Mouse (Mus musculus): ENCODE measurements around the gene Wbp4. TPM values are rescaled to one million over a fixed set of nuclear protein-coding genes. Genes with fewer than 3 reads are reported as not detected.
"Not testable (repeated sequence)": the region's sequence is repeated elsewhere in the genome, so short reads cannot be mapped to it uniquely, and the experiment has no call there.

Gene Wbp4
- polyA plus RNA-seq, 1 experiment from 2014 or later, result 36.4 TPM

DNA sequence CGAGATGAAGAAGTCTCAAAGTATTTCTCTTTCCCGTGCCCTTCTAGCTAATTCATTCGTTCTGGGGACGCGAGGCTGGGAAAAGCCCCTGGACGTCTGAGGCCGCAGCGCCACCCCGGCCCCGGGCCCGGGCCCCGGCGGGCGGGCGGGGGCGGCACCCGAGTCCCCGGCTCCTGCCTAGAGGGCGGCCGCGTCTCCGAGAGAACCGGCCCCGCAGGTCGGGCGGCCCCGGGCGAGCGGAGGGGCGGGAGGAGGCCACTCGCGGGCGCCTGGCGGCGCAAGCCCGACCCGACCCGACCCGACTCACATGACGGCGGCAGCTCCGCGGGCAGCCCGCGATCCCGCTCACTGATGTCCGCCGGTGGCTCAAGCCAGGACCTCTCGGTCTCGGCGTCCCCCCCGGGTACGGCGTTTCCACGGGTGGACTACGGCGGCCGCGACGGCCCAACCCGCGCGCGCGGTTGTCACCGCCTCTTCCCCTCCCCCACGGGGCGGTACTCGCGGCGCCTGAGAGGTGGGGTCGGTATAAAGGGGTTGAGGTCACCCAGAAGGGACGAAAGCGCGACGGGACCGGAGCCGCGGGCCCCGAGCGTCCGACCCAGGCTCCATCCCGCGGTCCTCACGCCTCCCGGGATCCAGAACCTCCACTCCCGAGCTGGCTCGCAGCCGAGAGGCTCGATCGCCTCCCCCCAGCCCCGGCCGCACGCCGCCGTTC lies 539 bp downstream of the Wbp4 start, which contains the start of gene Elf1:
TSS of gene Elf1 (plus strand) at position 571 of the 715 bp plus-strand sequence.
- H3K4me3 ChIP-seq (replicated peaks; ENCODE audit: low read length), result peak within 1 kb of the TSS; percentile 97
- H3K27me3 ChIP-seq (ENCODE audit: control insufficient read depth, insufficient read depth, low read length), result no peaks in the 10 kb centered on the region
- H3K36me3 ChIP-seq (ENCODE audit: control insufficient read depth, insufficient read depth, low read length), result no peaks in the 10 kb centered on the region; the same call in 1 of the 2 replicates
- peak; percentile 86 for ATAC-seq (ENCODE audit: insufficient read depth, low FRiP score)
- peak within 1 kb of the TSS; percentile 100 for H3K9ac ChIP-seq (ENCODE audit: low read length)
- no peaks in the 10 kb centered on the region for H3K9me3 ChIP-seq (replicated peaks; ENCODE audit: control insufficient read depth, low read length)
- WGBS, result under 1% methylated on average over 95 of the region's 96 CpGs
- H3K27ac ChIP-seq (ENCODE audit: low read length), result peak within 1 kb of the TSS; percentile 100
- peaks cover 32% of the 10 kb centered on the region for H3K4me1 ChIP-seq (ENCODE audit: control insufficient read depth, insufficient read depth, low read length)
- H3K4me2 ChIP-seq (ENCODE audit: low read depth, low read length), result peak within 1 kb of the TSS; percentile 81

DNA sequence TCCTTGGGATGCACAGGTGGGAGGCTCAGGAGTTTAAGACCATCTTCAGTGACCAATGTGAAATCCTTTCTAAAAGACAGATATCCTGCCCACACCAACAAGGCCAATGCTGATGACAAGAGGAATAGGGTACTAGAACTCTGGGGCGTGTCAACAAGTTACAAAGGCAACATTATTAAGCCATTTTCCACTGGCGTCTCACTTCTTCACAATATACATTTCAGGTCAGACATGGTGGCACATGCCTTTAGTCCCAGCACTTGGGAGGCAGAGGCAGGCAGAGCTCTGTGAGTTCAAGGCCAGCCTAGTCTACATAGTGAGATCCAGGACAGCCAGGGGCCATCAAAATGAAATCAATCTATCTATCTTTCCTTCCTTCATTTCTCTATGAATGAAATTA lies 7.9 kb downstream of the Wbp4 start:
- no peak overlapping the region for H3K27ac ChIP-seq (ENCODE audit: low read length)
- 87% methylated on average over 2 of the region's 2 CpGs for WGBS

DNA sequence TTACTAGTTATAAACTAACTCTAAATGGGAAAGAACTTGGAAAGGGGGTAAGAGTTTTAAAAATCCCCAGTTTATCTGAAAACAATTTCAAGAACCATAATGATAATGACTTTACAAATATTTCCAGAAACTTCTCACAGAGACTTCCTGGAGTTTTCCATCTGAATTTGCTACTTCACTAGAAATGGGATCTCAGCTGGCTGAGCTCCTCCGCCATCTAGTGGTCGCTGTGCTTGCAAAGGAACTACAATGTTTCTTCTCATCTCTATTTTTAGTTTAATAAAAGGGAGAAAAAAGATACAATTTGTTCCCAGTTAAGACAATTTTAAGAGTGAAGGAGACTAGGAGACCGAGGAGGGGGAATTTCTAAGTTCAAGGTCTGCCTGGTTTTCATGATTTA lies 13.7 kb downstream of the Wbp4 start:
- no peak overlapping the region for H3K4me2 ChIP-seq (ENCODE audit: low read depth, low read length)
- H3K4me1 ChIP-seq (ENCODE audit: control insufficient read depth, insufficient read depth, low read length), result no peaks in the 10 kb centered on the region
- no peak overlapping the region for H3K27ac ChIP-seq (ENCODE audit: low read length)
- no peak overlapping the region for H3K4me3 ChIP-seq (replicated peaks; ENCODE audit: low read length)
- no peaks in the 10 kb centered on the region for H3K27me3 ChIP-seq (ENCODE audit: control insufficient read depth, insufficient read depth, low read length)
- WGBS, result 20% methylated on average over 3 of the region's 3 CpGs
- no peak overlapping the region for H3K9ac ChIP-seq (ENCODE audit: low read length)
- no peak for ATAC-seq (ENCODE audit: insufficient read depth, low FRiP score)
- peaks cover 23% of the 10 kb centered on the region; the same call in 1 of the 2 replicates for H3K36me3 ChIP-seq (ENCODE audit: control insufficient read depth, insufficient read depth, low read length)
- no peaks in the 10 kb centered on the region for H3K9me3 ChIP-seq (replicated peaks; ENCODE audit: control insufficient read depth, low read length)

More for the DNA sequence above, 7.9 kb downstream of the Wbp4 start:
- Histone ChIP-seq H3K9ac (ENCODE audit: low read length) (no peak overlapping the region), H3K4me2 (ENCODE audit: low read depth, low read length) (no peak overlapping the region), H3K9me3 (replicated peaks; ENCODE audit: control insufficient read depth, low read length) (no peaks in the 10 kb centered on the region), H3K4me1 (ENCODE audit: control insufficient read depth, insufficient read depth, low read length) (no peaks in the 10 kb centered on the region), H3K4me3 (replicated peaks; ENCODE audit: low read length) (no peak overlapping the region), H3K27me3 (ENCODE audit: control insufficient read depth, insufficient read depth, low read length) (no peaks in the 10 kb centered on the region), H3K36me3 (ENCODE audit: control insufficient read depth, insufficient read depth, low read length) (peaks cover 28% of the 10 kb centered on the region)
- no peak for ATAC-seq (ENCODE audit: insufficient read depth, low FRiP score)

DNA sequence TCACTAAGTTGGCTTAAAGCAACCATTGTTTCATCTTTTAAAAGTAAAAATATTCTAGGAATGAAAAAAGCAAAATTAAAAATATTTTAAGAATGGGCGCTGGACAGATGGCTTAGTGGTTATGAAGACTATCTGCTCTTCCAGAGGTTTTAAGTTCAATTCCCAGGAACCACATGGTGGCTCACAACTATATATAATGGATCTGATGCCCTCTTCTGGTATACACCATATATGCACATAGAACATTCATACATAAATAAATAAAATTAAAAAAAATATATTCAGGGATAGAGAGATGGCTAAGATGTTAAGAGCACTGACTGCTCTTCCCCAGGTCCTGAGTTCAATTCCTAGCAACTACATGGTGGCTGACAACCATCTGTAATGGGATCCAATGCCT lies 15.7 kb downstream of the Wbp4 start:
- Histone ChIP-seq H3K4me3 (replicated peaks; ENCODE audit: low read length) (no peak overlapping the region), H3K4me2 (ENCODE audit: low read depth, low read length) (no peak overlapping the region), H3K36me3 (ENCODE audit: control insufficient read depth, insufficient read depth, low read length) (peaks cover 17% of the 10 kb centered on the region), H3K9ac (ENCODE audit: low read length) (no peak overlapping the region), H3K4me1 (ENCODE audit: control insufficient read depth, insufficient read depth, low read length) (no peaks in the 10 kb centered on the region), H3K9me3 (replicated peaks; ENCODE audit: control insufficient read depth, low read length) (no peaks in the 10 kb centered on the region), H3K27ac (ENCODE audit: low read length) (no peak overlapping the region), H3K27me3 (ENCODE audit: control insufficient read depth, insufficient read depth, low read length) (no peaks in the 10 kb centered on the region)
- no peak for ATAC-seq (ENCODE audit: insufficient read depth, low FRiP score)
- WGBS, result 91% methylated on average over 1 of the region's 1 CpGs

DNA sequence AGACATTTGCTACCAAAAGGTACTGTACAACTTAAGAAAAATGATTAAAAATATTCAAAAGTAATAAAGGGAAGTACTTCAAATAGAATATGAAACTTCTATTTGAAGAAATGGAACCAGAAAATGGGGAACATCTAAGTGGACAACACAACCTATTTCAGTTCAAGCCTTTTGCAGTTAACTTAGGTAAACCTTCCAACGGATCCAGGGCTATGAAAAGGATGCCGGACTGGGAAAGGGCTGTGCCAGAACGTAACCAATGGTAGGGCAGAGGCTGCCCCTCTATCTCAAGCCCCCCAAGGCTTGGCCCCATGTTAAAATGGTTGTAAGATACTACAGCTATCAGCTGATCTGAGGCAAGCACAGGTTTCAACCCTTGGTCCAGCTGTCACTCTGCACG lies 20.3 kb downstream of the Wbp4 start:
- no peak overlapping the region for H3K4me3 ChIP-seq (replicated peaks; ENCODE audit: low read length)
- H3K4me2 ChIP-seq (ENCODE audit: low read depth, low read length), result no peak overlapping the region
- 90% methylated on average over 4 of the region's 4 CpGs for WGBS
- H3K27ac ChIP-seq (ENCODE audit: low read length), result no peak overlapping the region
- H3K27me3 ChIP-seq (ENCODE audit: control insufficient read depth, insufficient read depth, low read length), result no peaks in the 10 kb centered on the region
- no peak overlapping the region for H3K9ac ChIP-seq (ENCODE audit: low read length)
- H3K9me3 ChIP-seq (replicated peaks; ENCODE audit: control insufficient read depth, low read length), result no peaks in the 10 kb centered on the region
- ATAC-seq (ENCODE audit: insufficient read depth, low FRiP score), result no peak
- H3K4me1 ChIP-seq (ENCODE audit: control insufficient read depth, insufficient read depth, low read length), result no peaks in the 10 kb centered on the region
- peaks cover 11% of the 10 kb centered on the region for H3K36me3 ChIP-seq (ENCODE audit: control insufficient read depth, insufficient read depth, low read length)

DNA sequence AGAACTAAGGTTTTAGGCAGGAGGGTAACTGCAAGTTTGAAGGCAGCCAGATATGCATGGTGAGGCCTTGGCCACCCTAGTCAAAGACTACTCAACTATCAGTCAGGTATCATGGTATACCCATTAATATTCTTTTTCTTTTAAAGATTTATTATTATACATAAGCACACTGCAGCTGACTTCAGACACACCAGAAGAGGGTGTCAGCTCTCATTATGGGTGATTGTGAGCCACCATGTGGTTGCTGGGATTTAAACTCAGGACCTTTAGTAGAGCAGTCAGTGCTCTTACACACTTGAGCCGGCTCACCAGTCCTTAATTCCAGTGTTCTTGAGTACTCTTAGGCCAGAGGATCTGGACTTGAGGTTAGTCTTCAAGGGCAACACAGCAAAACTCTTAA lies 20.9 kb downstream of the Wbp4 start:
- no peak overlapping the region for H3K4me2 ChIP-seq (ENCODE audit: low read depth, low read length)
- H3K27ac ChIP-seq (ENCODE audit: low read length), result no peak overlapping the region
- peaks cover 8% of the 10 kb centered on the region; the same call in 1 of the 2 replicates for H3K36me3 ChIP-seq (ENCODE audit: control insufficient read depth, insufficient read depth, low read length)
- H3K27me3 ChIP-seq (ENCODE audit: control insufficient read depth, insufficient read depth, low read length), result no peaks in the 10 kb centered on the region
- ATAC-seq (ENCODE audit: insufficient read depth, low FRiP score), result no peak
- no peak overlapping the region for H3K4me3 ChIP-seq (replicated peaks; ENCODE audit: low read length)
- no peaks in the 10 kb centered on the region for H3K4me1 ChIP-seq (ENCODE audit: control insufficient read depth, insufficient read depth, low read length)
- WGBS, result 91% methylated on average over 1 of the region's 1 CpGs
- H3K9ac ChIP-seq (ENCODE audit: low read length), result no peak overlapping the region
- H3K9me3 ChIP-seq (replicated peaks; ENCODE audit: control insufficient read depth, low read length), result no peaks in the 10 kb centered on the region

DNA sequence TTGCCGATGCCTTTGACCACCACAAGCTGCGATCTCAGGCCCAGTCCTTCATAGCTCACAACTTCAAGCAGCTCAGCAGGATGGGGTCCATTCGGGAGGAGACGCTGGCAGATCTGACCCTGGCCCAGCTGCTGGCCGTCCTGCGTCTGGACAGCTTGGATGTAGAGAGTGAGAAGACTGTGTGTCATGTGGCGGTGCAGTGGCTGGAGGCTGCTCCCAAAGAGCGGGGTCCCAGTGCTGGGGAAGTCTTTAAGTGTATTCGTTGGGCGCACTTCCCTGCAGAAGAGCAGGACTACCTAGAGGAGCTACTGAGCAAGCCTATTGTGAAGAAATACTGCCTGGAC lies 28.8 kb downstream of the Wbp4 start:
- H3K27ac ChIP-seq (ENCODE audit: low read length); H3K4me2 ChIP-seq (ENCODE audit: low read depth, low read length); H3K36me3 ChIP-seq (ENCODE audit: control insufficient read depth, insufficient read depth, low read length); H3K9ac ChIP-seq (ENCODE audit: low read length); ATAC-seq (ENCODE audit: insufficient read depth, low FRiP score); H3K4me1 ChIP-seq (ENCODE audit: control insufficient read depth, insufficient read depth, low read length); H3K4me3 ChIP-seq (replicated peaks; ENCODE audit: low read length); H3K27me3 ChIP-seq (ENCODE audit: control insufficient read depth, insufficient read depth, low read length); H3K9me3 ChIP-seq (replicated peaks; ENCODE audit: control insufficient read depth, low read length): not testable (repeated sequence)
- 94% methylated on average over 7 of the region's 10 CpGs for WGBS

DNA sequence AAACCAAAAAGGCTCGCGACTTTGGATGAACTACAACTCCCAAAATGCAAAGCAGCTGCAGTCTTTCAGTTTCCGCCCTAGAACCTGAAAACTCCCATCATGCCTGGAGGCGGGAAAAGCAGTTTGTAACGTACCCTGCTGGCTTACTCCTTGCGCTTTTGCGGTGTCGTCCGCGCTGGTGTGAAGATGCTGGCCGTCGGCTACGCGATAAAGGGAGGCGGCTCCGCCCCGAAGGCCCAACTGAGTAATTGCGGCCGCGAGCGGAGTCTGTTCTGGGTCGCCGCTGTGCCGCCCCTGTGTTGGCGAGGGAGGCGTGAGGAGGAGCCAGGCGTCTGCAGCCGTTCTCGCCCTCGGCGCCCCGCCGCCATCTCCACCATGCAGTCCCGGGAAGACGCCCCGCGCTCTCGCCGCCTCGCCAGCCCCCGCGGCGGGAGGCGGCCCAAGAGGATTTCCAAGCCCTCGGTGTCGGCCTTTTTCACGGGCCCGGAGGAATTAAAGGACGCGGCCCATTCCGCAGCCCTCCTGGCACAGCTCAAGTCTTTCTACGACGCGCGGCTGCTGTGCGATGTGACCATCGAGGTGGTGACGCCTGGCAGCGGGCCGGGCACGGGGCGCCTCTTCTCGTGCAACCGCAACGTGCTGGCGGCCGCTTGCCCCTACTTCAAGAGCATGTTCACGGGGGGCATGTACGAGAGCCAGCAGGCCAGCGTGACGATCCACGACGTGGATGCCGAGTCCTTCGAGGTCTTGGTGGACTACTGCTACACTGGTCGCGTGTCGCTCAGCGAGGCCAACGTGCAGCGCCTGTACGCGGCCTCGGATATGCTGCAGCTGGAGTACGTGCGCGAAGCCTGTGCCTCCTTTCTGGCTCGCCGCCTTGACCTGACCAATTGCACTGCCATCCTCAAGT lies 29.4 kb downstream of the Wbp4 start, which contains the start of gene Kbtbd6:
TSS of gene Kbtbd6 (plus strand) at position 155 of the 910 bp plus-strand sequence.
- 18% methylated on average over 44 of the region's 89 CpGs for WGBS
- H3K27ac ChIP-seq (ENCODE audit: low read length), result peak within 1 kb of the TSS; percentile 67; the same call in 1 of the 2 replicates
- H3K4me1 ChIP-seq (ENCODE audit: control insufficient read depth, insufficient read depth, low read length); H3K9me3 ChIP-seq (replicated peaks; ENCODE audit: control insufficient read depth, low read length); H3K36me3 ChIP-seq (ENCODE audit: control insufficient read depth, insufficient read depth, low read length); H3K27me3 ChIP-seq (ENCODE audit: control insufficient read depth, insufficient read depth, low read length): not testable (repeated sequence)
- H3K4me3 ChIP-seq (replicated peaks; ENCODE audit: low read length), result peak within 1 kb of the TSS; percentile 67
- H3K4me2 ChIP-seq (ENCODE audit: low read depth, low read length), result peak within 1 kb of the TSS; percentile 63
- peak; percentile 91 for ATAC-seq (ENCODE audit: insufficient read depth, low FRiP score)
- peak within 1 kb of the TSS; percentile 65 for H3K9ac ChIP-seq (ENCODE audit: low read length)

DNA sequence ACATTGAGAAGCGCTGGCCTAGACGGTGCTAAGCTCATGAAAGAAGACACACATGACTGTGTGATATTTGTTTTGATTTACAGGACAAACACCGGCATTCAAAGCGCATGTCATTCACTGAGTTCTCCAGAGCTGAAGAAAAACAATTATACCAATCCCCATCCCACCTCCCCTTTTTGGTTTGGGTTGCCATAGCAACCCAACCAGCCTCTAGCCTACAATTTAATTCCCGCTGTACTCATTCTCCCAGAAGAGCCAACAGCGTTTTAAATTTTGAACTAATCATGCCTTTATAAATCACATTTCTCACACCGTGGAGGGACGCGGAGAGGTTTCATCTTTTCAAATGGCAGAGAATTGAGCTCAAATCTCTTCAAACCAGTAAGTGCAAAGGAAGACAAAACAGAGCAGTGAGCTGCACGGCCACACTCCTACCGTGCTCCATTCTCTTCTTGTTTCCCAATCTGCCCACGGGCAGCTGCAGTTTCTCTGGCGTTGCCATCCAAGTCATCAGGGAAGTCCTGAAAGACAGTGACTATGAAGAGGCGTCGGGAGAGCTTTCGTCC lies 36.2 kb downstream of the Wbp4 start:
- no peak overlapping the region for H3K4me2 ChIP-seq (ENCODE audit: low read depth, low read length)
- H3K9ac ChIP-seq (ENCODE audit: low read length), result no peak overlapping the region
- WGBS, result 71% methylated on average over 16 of the region's 16 CpGs
- no peak for ATAC-seq (ENCODE audit: insufficient read depth, low FRiP score)
- H3K36me3 ChIP-seq (ENCODE audit: control insufficient read depth, insufficient read depth, low read length), result no peaks in the 10 kb centered on the region
- no peak overlapping the region for H3K27ac ChIP-seq (ENCODE audit: low read length)
- H3K4me1 ChIP-seq (ENCODE audit: control insufficient read depth, insufficient read depth, low read length), result no peaks in the 10 kb centered on the region
- H3K4me3 ChIP-seq (replicated peaks; ENCODE audit: low read length), result no peak overlapping the region
- no peaks in the 10 kb centered on the region for H3K9me3 ChIP-seq (replicated peaks; ENCODE audit: control insufficient read depth, low read length)
- H3K27me3 ChIP-seq (ENCODE audit: control insufficient read depth, insufficient read depth, low read length), result no peaks in the 10 kb centered on the region

Data from stomach, embryonic 16.5 days (tissue).